Comparison of ENCODE assay signal across 8 mouse cellular contexts in genomic region chr6:25709250-25709895, GRCm38 (mm10). TPM values are rescaled to one million over a fixed set of nuclear protein-coding genes. Genes with fewer than 3 reads are reported as not detected.
DNase-seq lines count a peak whose midpoint lies in the region; TF ChIP-seq lines count a peak whose summit lies in the region.

No protein-coding gene starts in this region.

- TF ChIP-seq POLR2A in cerebellum, adult 2 months (IDR thresholded peaks at IDR 0.05; ENCODE audit: borderline replicate concordance, insufficient read depth, low read length) = no peak

- H3K4me1 ChIP-seq in cerebellum, adult 2 months (ENCODE audit: control insufficient read depth, insufficient read depth, low read length) = no peaks in the 10 kb centered on the region

- no peak overlapping the region for H3K27ac ChIP-seq in cerebellum, adult 2 months (ENCODE audit: insufficient read depth, low read length)

- TF ChIP-seq CTCF in cerebellum, adult 2 months (IDR thresholded peaks at IDR 0.05; ENCODE audit: borderline replicate concordance, insufficient read depth, low read depth, low read length) = peak; percentile 53; the same call in 1 of the 2 replicates

- WGBS in cerebellum, adult 2 months = 16% methylated on average over 6 of the region's 6 CpGs

- H3K27me3 ChIP-seq in cerebellum, adult 2 months (ENCODE audit: control insufficient read depth, insufficient read depth, low read length) = no peaks in the 10 kb centered on the region

- peak; percentile 11 to 21 for DNase-seq in cerebellum, adult 2 months
- no peak for DNase-seq in cerebellum, adult 11-12 months
- DNase-seq in urinary bladder, postnatal 14 days (ENCODE audit: low spot score) = peak; percentile 16
- no peak for DNase-seq in urinary bladder, postnatal 10 days (ENCODE audit: low spot score)
- peak; percentile 23 to 67 for DNase-seq in frontal cortex, postnatal 14 days (ENCODE audit: low spot score in 2 of 2)
- DNase-seq in left cerebral cortex, adult 18-20 months (ENCODE audit: low spot score in 2 of 2) = peak; percentile 58 to 71
- peak; percentile 79 for DNase-seq in retina, embryonic 14.5 days (ENCODE audit: low spot score)
- no peak for DNase-seq in spleen, postnatal 10 days (ENCODE audit: low spot score in 2 of 2)

- no peak overlapping the region for H3K4me3 ChIP-seq in cerebellum, adult 2 months (replicated peaks; ENCODE audit: insufficient read depth, low read depth, low read length)

RNA-seq across cellular contexts. Expression of gene Gpr37, which starts 18.8 kb away (rescaled TPM):
- polyA plus RNA-seq in cerebellum, adult 2 months (2012; rRNA removed) = 55.9 and 70.5 TPM in 2 replicates
- total RNA-seq in left cerebral cortex, adult 18-20 months (2021) = 10 to 100 TPM; 18.4 to 22.4 TPM

Comparison
In these comparisons a context has a peak if more than half of its experiments do, and no peak if none do; other contexts are left out.
1. DNase-seq: peak in cerebellum, adult 2 months (2 of 2), urinary bladder, postnatal 14 days (single experiment), frontal cortex, postnatal 14 days (2 of 2), left cerebral cortex, adult 18-20 months (2 of 2) and retina, embryonic 14.5 days (single experiment); none in cerebellum, adult 11-12 months (single experiment), urinary bladder, postnatal 10 days (single experiment) and spleen, postnatal 10 days (0 of 2).